ENCODE assay signal across 7 mouse cellular contexts in the genomic region with DNA sequence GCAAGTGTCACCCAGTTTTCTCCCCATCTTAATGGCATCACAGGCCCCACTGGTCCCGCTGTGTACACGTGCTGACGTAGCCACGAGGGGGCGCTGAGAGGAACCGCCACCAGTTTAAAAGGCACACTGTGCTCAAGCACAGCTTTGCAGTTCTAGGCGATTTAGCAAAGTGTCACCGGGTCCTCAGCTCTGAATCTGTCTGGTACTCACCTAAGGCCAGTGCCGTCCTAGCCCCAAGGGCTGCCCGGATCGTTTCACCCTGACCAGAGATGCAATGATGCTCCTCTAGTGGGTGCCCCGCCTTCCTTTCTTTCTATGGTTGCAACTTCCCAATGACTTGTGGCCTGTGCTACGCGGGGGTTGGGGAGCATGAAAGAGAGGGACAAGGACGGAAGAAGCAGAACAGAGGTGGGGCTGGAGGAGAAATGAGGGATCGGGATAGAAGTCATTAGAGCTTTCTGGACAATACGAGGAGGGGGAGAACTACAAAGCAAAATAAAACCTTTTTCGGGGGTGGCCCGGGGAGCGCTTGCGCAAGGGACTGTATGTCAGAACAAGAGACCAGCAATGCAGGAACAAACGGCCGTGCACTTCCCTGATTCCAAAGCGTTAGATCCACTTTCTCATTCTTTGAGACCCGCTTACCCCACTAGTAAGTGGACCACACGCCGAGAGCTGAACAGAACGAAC. TPM values are rescaled to one million over a fixed set of nuclear protein-coding genes. Genes with fewer than 3 reads are reported as not detected.
DNase-seq lines count a peak whose midpoint lies in the region; ATAC-seq lines count a peak whose summit lies in the region.

No protein-coding gene starts in this region.

- no peak overlapping the region for H3K27ac ChIP-seq in intestine, embryonic 16.5 days (ENCODE audit: low read length)
- H3K27ac ChIP-seq in midbrain, embryonic 10.5 days (replicated peaks) = peak overlapping the region; percentile 52

- 6% methylated on average over 28 of the region's 28 CpGs for WGBS in intestine, embryonic 16.5 days
- WGBS in midbrain, embryonic 10.5 days = 2% methylated on average over 28 of the region's 28 CpGs

- H3K4me2 ChIP-seq in intestine, embryonic 16.5 days (ENCODE audit: low read depth, low read length) = peak overlapping the region; percentile 59

- peak overlapping the region; percentile 61 for H3K9ac ChIP-seq in intestine, embryonic 16.5 days (ENCODE audit: low read depth, low read length)

- DNase-seq in adrenal gland, postnatal 14 days = peak; percentile 88
- DNase-seq in embryo, embryonic 9.5 days (ENCODE audit: extremely low spot score) = peak; percentile 70
- peak; percentile 51 to 75 for DNase-seq in gastrocnemius, postnatal 4 days (ENCODE audit: low spot score in 2 of 2)
- DNase-seq in left cerebral cortex, postnatal 4 days = peak; percentile 73
- DNase-seq in midbrain, embryonic 10.5 days (ENCODE audit: low spot score) = peak; percentile 76
- DNase-seq in right cerebral cortex, postnatal 36 days (ENCODE audit: low spot score in 2 of 2) = peak; percentile 60 to 62

- ATAC-seq in intestine, embryonic 16.5 days = peak; percentile 64

- H3K36me3 ChIP-seq in intestine, embryonic 16.5 days (ENCODE audit: control insufficient read depth, insufficient read depth, low read length) = no peaks in the 10 kb centered on the region
- H3K36me3 ChIP-seq in midbrain, embryonic 10.5 days = no peaks in the 10 kb centered on the region

- H3K4me3 ChIP-seq in intestine, embryonic 16.5 days (ENCODE audit: low read length) = peak overlapping the region; percentile 42
- H3K4me3 ChIP-seq in midbrain, embryonic 10.5 days = peak overlapping the region; percentile 58

- intact Hi-C loops in left cerebral cortex, postnatal 4 days (cut with DNase I) = loop anchor here (10.0 kb wide), 1 partner anchor 194 kb away; no protein-coding TSS in a partner anchor

- no peaks in the 10 kb centered on the region for H3K27me3 ChIP-seq in intestine, embryonic 16.5 days (replicated peaks; ENCODE audit: control insufficient read depth, insufficient read depth, low read length)
- peaks cover 60% of the 10 kb centered on the region for H3K27me3 ChIP-seq in midbrain, embryonic 10.5 days (ENCODE audit: low read depth, poor library complexity, severe bottlenecking)

- no peaks in the 10 kb centered on the region for H3K9me3 ChIP-seq in intestine, embryonic 16.5 days (ENCODE audit: control insufficient read depth, low read length)
- no peaks in the 10 kb centered on the region for H3K9me3 ChIP-seq in midbrain, embryonic 10.5 days (replicated peaks)

- H3K4me1 ChIP-seq in intestine, embryonic 16.5 days (ENCODE audit: control insufficient read depth, insufficient read depth, low read length) = peaks cover 21% of the 10 kb centered on the region
- peaks cover 35% of the 10 kb centered on the region for H3K4me1 ChIP-seq in midbrain, embryonic 10.5 days

RNA-seq across cellular contexts. Expression of gene Gm17651, which starts 6.3 kb away (rescaled TPM):
- not detected in 2 replicates for total RNA-seq in adrenal gland, postnatal 14 days (2021)
- not detected for total RNA-seq in gastrocnemius, postnatal 4 days (2021)
- not detected in 2 replicates for polyA plus RNA-seq in intestine, embryonic 16.5 days (2015; fragmentation: Nextera tagmentation; extraction: Ambion mirVana)
- total RNA-seq in left cerebral cortex, postnatal 4 days (2021) = not detected
- polyA plus RNA-seq in midbrain, embryonic 10.5 days (2016; fragmentation: Nextera tagmentation; extraction: Ambion mirVana) = not detected in 2 replicates

RNA-seq across cellular contexts. Expression of gene Prkab2, which starts 22.8 kb away (rescaled TPM):
- total RNA-seq in adrenal gland, postnatal 14 days (2021) = 6.4 and 7.8 TPM in 2 replicates
- 10 to 100 TPM; 32.1 to 32.2 TPM for total RNA-seq in gastrocnemius, postnatal 4 days (2021)
- polyA plus RNA-seq in intestine, embryonic 16.5 days (2015; fragmentation: Nextera tagmentation; extraction: Ambion mirVana) = 5.5 and 5.8 TPM in 2 replicates
- total RNA-seq in left cerebral cortex, postnatal 4 days (2021) = 10 to 100 TPM; 31.2 to 33.0 TPM
- 7.0 and 8.4 TPM in 2 replicates for polyA plus RNA-seq in midbrain, embryonic 10.5 days (2016; fragmentation: Nextera tagmentation; extraction: Ambion mirVana)

RNA-seq across cellular contexts. Expression of gene Fmo5, which starts 52.2 kb away (rescaled TPM):
- 9.8 and 35.2 TPM in 2 replicates for total RNA-seq in adrenal gland, postnatal 14 days (2021)
- total RNA-seq in gastrocnemius, postnatal 4 days (2021) = 1 to 10 TPM; 3.8 to 4.4 TPM
- polyA plus RNA-seq in intestine, embryonic 16.5 days (2015; fragmentation: Nextera tagmentation; extraction: Ambion mirVana) = 50.4 and 57.8 TPM in 2 replicates
- total RNA-seq in left cerebral cortex, postnatal 4 days (2021) = 1 to 10 TPM; 1.2 to 1.3 TPM
- polyA plus RNA-seq in midbrain, embryonic 10.5 days (2016; fragmentation: Nextera tagmentation; extraction: Ambion mirVana) = 0.62 and 0.67 TPM in 2 replicates
